Mouse (Mus musculus): ENCODE measurements around the gene Ctxn2. TPM values are rescaled to one million over a fixed set of nuclear protein-coding genes. Genes with fewer than 3 reads are reported as not detected.

Ctxn2 gene
- total and polyA plus RNA-seq, 2 experiments from 2014 or later, result 16.1 to 47.7 TPM

DNA sequence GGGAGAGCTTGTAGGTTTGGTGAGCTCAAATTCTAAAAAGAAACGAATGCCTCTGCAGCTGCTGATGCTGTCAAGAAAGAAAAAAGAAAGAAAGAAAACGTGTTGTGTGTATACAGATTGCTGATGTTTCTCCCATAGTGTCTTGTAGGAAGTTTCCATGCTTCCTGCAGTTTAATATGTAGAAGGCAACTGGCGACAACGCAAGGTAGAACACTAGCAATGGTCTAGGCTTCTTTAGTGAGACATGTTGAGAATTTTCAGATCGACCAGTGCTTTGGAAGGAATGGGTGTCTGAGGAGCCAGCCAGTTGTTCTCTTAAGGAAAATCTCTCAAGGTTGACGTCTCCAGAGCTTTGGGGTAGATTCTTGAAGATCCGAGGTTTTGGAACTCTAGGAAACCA, 354 bp downstream of the Ctxn2 start:
- Histone ChIP-seq H3K9ac (replicated peaks; ENCODE audit: low read length, poor library complexity, severe bottlenecking) (peak overlapping the region; percentile 71; the same call in 1 of the 2 replicates), H3K4me1 (ENCODE audit: insufficient read depth, low read length) (no peaks in the 10 kb centered on the region), H3K27ac (ENCODE audit: low read depth, low read length) (peak overlapping the region; percentile 88), H3K9me3 (ENCODE audit: low read length) (no peaks in the 10 kb centered on the region), H3K27me3 (ENCODE audit: insufficient read depth, low read length) (no peaks in the 10 kb centered on the region), H3K4me2 (ENCODE audit: low read depth, low read length, poor library complexity, severe bottlenecking) (peak overlapping the region; percentile 57), H3K36me3 (ENCODE audit: insufficient read depth, low read length) (no peaks in the 10 kb centered on the region), H3K4me3 (ENCODE audit: low read depth, low read length) (peak overlapping the region; percentile 47)
- WGBS, result 19% methylated on average over 7 of the region's 7 CpGs
- ATAC-seq (ENCODE audit: low FRiP score), result 0 out of 2 replicates have a peak, but pooled peaks have one; percentile 19
- no peak for TF ChIP-seq CTCF (IDR thresholded peaks at IDR 0.05)
- DNase-seq (ENCODE audit: low spot score), result no peak

DNA sequence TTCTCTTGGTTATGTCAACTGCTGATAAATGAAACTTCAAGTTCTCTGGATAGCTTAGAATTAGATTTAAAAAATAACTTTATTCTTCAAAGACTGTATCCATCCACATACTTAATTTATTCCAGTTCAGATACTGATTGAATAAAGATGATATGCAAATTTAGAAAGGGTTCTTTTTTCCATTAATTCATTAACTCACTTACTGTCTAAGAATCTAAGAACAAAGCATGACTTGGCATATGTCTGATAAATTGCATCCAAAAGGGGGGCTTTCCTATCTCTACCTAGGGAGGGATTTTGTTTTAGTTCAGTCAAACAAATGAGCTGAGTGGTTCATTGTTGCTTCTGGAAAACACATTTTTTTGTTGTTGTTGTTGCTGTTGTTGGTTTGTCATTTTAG, 5.8 kb downstream of the Ctxn2 start:
- Histone ChIP-seq H3K27me3 (ENCODE audit: insufficient read depth, low read length) (no peaks in the 10 kb centered on the region), H3K4me3 (ENCODE audit: low read depth, low read length) (no peak overlapping the region), H3K27ac (ENCODE audit: low read depth, low read length) (no peak overlapping the region), H3K36me3 (ENCODE audit: insufficient read depth, low read length) (no peaks in the 10 kb centered on the region), H3K4me1 (ENCODE audit: insufficient read depth, low read length) (no peaks in the 10 kb centered on the region), H3K4me2 (ENCODE audit: low read depth, low read length, poor library complexity, severe bottlenecking) (no peak overlapping the region), H3K9ac (replicated peaks; ENCODE audit: low read length, poor library complexity, severe bottlenecking) (no peak overlapping the region), H3K9me3 (ENCODE audit: low read length) (no peaks in the 10 kb centered on the region)
- DNase-seq (ENCODE audit: low spot score) (no peak), ATAC-seq (ENCODE audit: low FRiP score) (no peak)
- no peak for TF ChIP-seq CTCF (IDR thresholded peaks at IDR 0.05)

DNA sequence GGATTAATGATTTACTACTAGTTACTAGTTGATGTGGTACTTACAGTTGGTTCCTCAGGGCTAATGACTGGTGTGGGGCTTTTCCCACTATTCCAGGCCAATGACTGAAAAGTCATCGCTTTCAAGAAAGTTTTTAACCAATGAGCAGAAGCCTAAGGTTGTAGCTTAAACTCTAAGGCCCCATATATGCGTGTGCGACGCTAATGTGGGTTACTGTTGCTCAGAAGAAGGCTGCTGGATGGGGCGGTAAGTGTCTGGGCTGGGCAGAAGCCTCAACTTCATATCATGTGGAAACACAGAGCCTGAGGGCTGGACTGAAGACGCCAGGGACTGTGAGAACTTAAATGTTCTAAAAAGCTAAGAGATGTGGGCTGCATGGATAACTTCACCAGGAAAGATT, 15.9 kb downstream of the Ctxn2 start, which contains the start of gene Slc12a1:
Gene Slc12a1, plus strand, starts transcription at position 118 of the 400 bp plus-strand sequence.
- Histone ChIP-seq H3K9me3 (ENCODE audit: low read length) (no peaks in the 10 kb centered on the region), H3K27me3 (ENCODE audit: insufficient read depth, low read length) (no peaks in the 10 kb centered on the region), H3K4me3 (ENCODE audit: low read depth, low read length) (no peak within 1 kb of the TSS), H3K27ac (ENCODE audit: low read depth, low read length) (no peak within 1 kb of the TSS), H3K4me1 (ENCODE audit: insufficient read depth, low read length) (no peaks in the 10 kb centered on the region), H3K4me2 (ENCODE audit: low read depth, low read length, poor library complexity, severe bottlenecking) (no peak within 1 kb of the TSS), H3K36me3 (ENCODE audit: insufficient read depth, low read length) (no peaks in the 10 kb centered on the region), H3K9ac (replicated peaks; ENCODE audit: low read length, poor library complexity, severe bottlenecking) (no peak within 1 kb of the TSS)
- DNase-seq (ENCODE audit: low spot score), result no peak
- no peak for TF ChIP-seq CTCF (IDR thresholded peaks at IDR 0.05)
- 91% methylated on average over 6 of the region's 6 CpGs for WGBS
- ATAC-seq (ENCODE audit: low FRiP score), result no peak

DNA sequence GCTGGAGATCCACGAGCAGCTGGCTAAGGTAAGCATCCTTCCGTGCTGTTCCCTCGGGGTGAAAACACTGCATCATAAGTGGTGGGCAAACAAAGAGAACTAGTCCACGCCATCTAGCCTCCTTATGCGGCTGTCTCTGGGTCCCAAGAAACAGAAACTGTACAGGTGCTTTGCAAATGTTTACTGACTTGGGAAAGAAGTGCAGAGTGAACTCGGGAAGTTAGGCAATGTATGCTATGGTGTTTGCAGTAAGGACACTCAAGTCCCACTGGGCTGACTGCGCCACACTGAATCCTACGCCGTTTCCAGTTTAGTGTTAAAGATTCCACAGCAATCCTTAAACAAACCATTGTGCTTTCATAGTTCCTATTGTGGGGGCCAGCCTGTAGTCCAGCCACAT, 17.8 kb downstream of the Ctxn2 start:
- Histone ChIP-seq H3K4me1 (ENCODE audit: insufficient read depth, low read length) (no peaks in the 10 kb centered on the region), H3K27ac (ENCODE audit: low read depth, low read length) (no peak overlapping the region), H3K27me3 (ENCODE audit: insufficient read depth, low read length) (no peaks in the 10 kb centered on the region), H3K4me2 (ENCODE audit: low read depth, low read length, poor library complexity, severe bottlenecking) (no peak overlapping the region), H3K9me3 (ENCODE audit: low read length) (no peaks in the 10 kb centered on the region), H3K4me3 (ENCODE audit: low read depth, low read length) (no peak overlapping the region), H3K9ac (replicated peaks; ENCODE audit: low read length, poor library complexity, severe bottlenecking) (no peak overlapping the region), H3K36me3 (ENCODE audit: insufficient read depth, low read length) (no peaks in the 10 kb centered on the region)
- WGBS, result 88% methylated on average over 9 of the region's 9 CpGs
- ATAC-seq (ENCODE audit: low FRiP score), result no peak
- no peak for DNase-seq (ENCODE audit: low spot score)
- no peak for TF ChIP-seq CTCF (IDR thresholded peaks at IDR 0.05)

DNA sequence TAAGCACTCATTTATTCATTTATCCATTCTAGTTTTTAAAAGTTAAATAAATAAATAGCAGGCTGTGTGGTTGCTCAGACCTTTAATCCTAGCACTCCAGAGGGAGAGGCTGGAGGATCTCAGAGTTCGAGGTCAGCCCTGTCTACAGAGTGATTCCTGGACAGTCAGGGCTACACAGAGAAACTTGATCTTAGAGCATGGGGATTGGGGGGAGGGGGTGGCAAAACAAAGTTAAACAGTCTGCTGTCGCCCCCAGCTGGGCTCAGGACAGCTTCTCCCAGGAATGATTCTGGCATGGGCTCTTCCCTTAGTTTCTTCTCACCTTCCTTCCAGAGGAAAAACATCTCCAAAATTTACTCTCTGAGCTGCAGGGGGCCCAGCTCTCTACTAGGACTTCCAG, 19.0 kb downstream of the Ctxn2 start:
- WGBS, result 17% methylated on average over 2 of the region's 2 CpGs
- no peaks in the 10 kb centered on the region for H3K27me3 ChIP-seq (ENCODE audit: insufficient read depth, low read length)
- H3K36me3 ChIP-seq (ENCODE audit: insufficient read depth, low read length), result no peaks in the 10 kb centered on the region
- no peaks in the 10 kb centered on the region for H3K9me3 ChIP-seq (ENCODE audit: low read length)
- no peak overlapping the region for H3K4me2 ChIP-seq (ENCODE audit: low read depth, low read length, poor library complexity, severe bottlenecking)
- H3K4me3 ChIP-seq (ENCODE audit: low read depth, low read length), result no peak overlapping the region
- no peaks in the 10 kb centered on the region for H3K4me1 ChIP-seq (ENCODE audit: insufficient read depth, low read length)
- no peak for ATAC-seq (ENCODE audit: low FRiP score)
- no peak for DNase-seq (ENCODE audit: low spot score)
- no peak overlapping the region for H3K9ac ChIP-seq (replicated peaks; ENCODE audit: low read length, poor library complexity, severe bottlenecking)
- no peak overlapping the region for H3K27ac ChIP-seq (ENCODE audit: low read depth, low read length)
- TF ChIP-seq CTCF (IDR thresholded peaks at IDR 0.05), result peak; percentile 32

DNA sequence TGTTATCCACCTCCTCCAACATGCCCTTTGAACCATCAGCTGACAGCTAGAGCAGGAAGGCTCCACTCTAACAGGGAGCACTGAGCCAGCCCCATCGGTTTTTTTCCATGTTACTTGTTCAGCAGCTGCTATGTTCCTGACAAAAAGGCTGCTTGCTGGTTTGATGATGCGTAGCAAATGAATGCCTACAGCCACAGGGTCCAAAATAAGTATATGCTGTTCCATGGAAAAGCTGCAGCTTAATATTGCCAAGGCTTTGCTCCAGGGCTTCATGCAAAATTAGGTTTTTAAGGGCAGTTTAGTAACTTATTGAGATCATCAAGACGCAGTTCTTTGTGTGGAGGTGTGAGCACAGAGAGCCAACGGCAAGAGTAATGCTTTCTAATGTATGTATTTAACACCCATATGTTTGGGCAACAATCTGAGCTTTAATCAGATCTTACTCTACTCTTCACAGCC, 25.5 kb downstream of the Ctxn2 start:
- H3K4me1 ChIP-seq (ENCODE audit: insufficient read depth, low read length), result no peaks in the 10 kb centered on the region
- no peak overlapping the region for H3K9ac ChIP-seq (replicated peaks; ENCODE audit: low read length, poor library complexity, severe bottlenecking)
- H3K36me3 ChIP-seq (ENCODE audit: insufficient read depth, low read length), result no peaks in the 10 kb centered on the region
- H3K27me3 ChIP-seq (ENCODE audit: insufficient read depth, low read length), result no peaks in the 10 kb centered on the region
- no peak for ATAC-seq (ENCODE audit: low FRiP score)
- TF ChIP-seq CTCF (IDR thresholded peaks at IDR 0.05), result no peak
- H3K9me3 ChIP-seq (ENCODE audit: low read length), result no peaks in the 10 kb centered on the region
- no peak overlapping the region for H3K4me2 ChIP-seq (ENCODE audit: low read depth, low read length, poor library complexity, severe bottlenecking)
- no peak overlapping the region for H3K27ac ChIP-seq (ENCODE audit: low read depth, low read length)
- DNase-seq (ENCODE audit: low spot score), result no peak
- WGBS, result 41% methylated on average over 4 of the region's 4 CpGs
- no peak overlapping the region for H3K4me3 ChIP-seq (ENCODE audit: low read depth, low read length)
